Mouse (Mus musculus): ENCODE measurements at regions not wholly inside any gene's neighbourhood (a gene's known extent, or its start where the extent isn't known, plus 50 kb on each side); places are given as distances from the start of the nearest gene placed in this dataset.

DNA sequence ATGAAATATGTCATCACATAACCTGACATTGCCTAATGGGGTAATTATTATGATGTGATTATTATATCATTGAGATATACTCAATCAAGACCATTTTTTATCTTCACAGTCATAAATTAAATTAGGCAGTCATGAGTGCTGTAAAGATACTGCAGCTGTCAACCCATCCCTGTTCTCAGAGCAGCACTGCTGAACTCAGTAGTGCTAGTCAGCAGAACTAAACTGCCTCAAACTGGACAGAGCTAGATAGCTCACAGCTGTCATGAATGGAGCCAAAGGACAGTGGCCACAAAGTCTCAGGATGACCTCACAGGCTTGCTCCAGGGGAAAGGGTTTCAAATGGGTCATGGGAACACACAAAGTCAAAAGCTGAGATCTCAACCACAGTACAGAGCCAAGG lies 71.3 kb downstream of the Gm6760 start:
- Histone ChIP-seq H3K27me3 (replicated peaks) (no peaks in the 10 kb centered on the region), H3K4me2 (replicated peaks) (no peak overlapping the region), H3K36me3 (no peaks in the 10 kb centered on the region), H3K9me3 (no peaks in the 10 kb centered on the region), H3K4me3 (replicated peaks) (no peak overlapping the region), H3K9ac (no peak overlapping the region), H3K27ac (no peak overlapping the region), H3K4me1 (replicated peaks) (no peaks in the 10 kb centered on the region)
- ATAC-seq: peak; percentile 39; the same call in 1 of the 2 replicates

- Histone ChIP-seq H3K4me3 (replicated peaks) (no peak overlapping the region), H3K9ac (no peak overlapping the region), H3K27me3 (replicated peaks) (no peaks in the 10 kb centered on the region), H3K27ac (no peak overlapping the region), H3K9me3 (no peaks in the 10 kb centered on the region), H3K4me2 (replicated peaks) (no peak overlapping the region), H3K36me3 (no peaks in the 10 kb centered on the region), H3K4me1 (replicated peaks) (no peaks in the 10 kb centered on the region)
- ATAC-seq: no peak
- WGBS: 37% methylated on average over 1 of the region's 1 CpGs
Observed at GRCm38 (mm10) chrX:64058389-64058788, 93.6 kb downstream of the Gm6760 start.

DNA sequence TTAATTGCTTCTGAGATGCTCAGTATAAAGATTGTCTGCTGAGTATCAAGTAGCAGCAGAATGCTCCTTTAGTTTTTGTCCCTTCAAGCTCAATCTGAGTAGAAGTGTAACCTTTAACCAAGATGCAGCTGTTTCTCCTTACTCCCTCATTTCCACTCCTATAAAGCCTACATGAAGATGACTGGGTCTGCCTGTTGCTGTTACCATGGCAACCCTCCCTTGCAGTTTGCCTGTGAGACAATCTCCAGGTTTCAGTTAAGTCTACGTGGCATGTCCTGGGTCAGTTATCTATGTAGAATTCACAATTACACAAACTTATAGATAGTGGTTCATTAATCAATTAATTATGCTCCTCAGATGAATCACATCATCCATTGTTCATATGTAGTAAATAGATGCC lies 95.2 kb downstream of the Gm6760 start:
- H3K27me3 ChIP-seq (replicated peaks): no peaks in the 10 kb centered on the region
- H3K9ac ChIP-seq: no peak overlapping the region
- no peaks in the 10 kb centered on the region for H3K4me1 ChIP-seq (replicated peaks)
- WGBS: 55% methylated on average over 1 of the region's 1 CpGs
- H3K36me3 ChIP-seq: no peaks in the 10 kb centered on the region
- H3K4me3 ChIP-seq (replicated peaks): no peak overlapping the region
- no peak overlapping the region for H3K27ac ChIP-seq
- no peak for ATAC-seq
- H3K9me3 ChIP-seq: no peaks in the 10 kb centered on the region
- H3K4me2 ChIP-seq (replicated peaks): no peak overlapping the region

Measured in intestine, embryonic 15.5 days (tissue).